Mouse (Mus musculus): ENCODE measurements around the gene Snph. TPM values are rescaled to one million over a fixed set of nuclear protein-coding genes. Genes with fewer than 3 reads are reported as not detected.

The Snph gene
- total RNA-seq (2014; fragmentation: Nextera tagmentation) = not detected in 2 replicates
- total RNA-seq (2017) = 0.06 and 0.82 TPM in 2 replicates
- not detected in 2 replicates for polyA plus RNA-seq (2012)

DNA sequence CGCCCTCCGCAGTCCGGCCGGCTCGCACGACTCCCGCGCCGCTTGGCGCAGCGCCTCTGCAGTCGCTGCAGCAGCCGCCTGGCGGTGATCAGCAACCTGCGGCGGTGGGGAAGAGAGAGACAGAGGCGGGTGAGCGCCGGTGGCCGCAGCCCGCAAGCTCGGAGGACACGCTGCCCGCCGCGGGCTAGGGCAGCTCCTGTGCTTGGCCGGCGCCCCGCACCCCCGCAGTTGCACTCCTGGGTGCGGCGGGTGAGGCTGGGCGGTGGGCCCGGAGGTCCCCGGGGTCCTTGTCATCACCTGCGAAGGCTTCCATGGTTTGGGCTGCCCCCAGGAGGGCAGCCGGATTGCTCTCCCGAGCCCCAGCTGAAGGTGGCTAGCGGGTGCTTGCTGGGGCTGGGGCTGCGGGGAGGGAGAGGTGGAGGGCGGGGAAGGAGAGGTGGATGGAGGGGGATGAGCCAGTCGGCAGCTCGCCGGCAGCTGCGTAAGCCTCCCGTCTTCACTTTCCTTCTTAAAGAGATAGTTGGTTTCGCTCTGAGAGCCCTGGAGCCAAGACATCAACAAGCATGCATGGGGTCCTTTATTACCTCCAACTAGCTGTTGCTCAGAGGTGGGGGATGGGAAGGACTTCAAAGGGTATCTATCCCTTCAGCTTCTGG lies at the start of gene Snph:
TSS of gene Snph (minus strand) at position 435 of the 656 bp plus-strand sequence.
- DNase-seq (ENCODE audit: low spot score) (no peak), ATAC-seq (ENCODE audit: extremely low read depth, insufficient number of reproducible peaks, low FRiP score, poor library complexity, severe bottlenecking) (no peak)
- Histone ChIP-seq H3K27me3 (ENCODE audit: insufficient read depth, low read length) (peaks cover 33% of the 10 kb centered on the region), H3K36me3 (replicated peaks) (no peaks in the 10 kb centered on the region), H3K9me3 (replicated peaks) (no peaks in the 10 kb centered on the region), H3K4me1 (ENCODE audit: insufficient read depth, low read depth, low read length) (no peaks in the 10 kb centered on the region), H3K4me3 (ENCODE audit: low read depth, low read length) (no peak within 1 kb of the TSS)
- no peak for TF ChIP-seq GATA1 (IDR thresholded peaks at IDR 0.05; ENCODE audit: borderline replicate concordance, low read length)

DNA sequence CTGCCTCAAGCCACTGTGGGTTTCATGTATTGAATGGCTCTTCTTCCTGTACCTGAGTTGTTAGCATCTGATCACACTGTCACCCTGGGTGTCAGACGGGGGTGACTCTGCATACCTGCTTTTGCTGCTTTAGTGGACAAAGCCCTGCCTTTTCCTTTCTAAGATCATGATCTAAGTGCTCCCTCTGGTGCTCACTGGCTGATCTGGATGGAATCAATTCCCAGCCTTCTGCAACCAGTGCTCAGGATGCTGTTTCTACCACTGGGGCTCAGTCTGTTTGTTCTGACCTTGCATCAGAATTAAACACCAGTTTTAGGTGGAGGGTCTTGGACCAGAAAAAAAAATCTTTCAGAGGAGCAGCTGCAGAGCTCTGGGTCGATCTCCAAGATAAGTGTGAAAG lies 43.8 kb upstream of the Snph start:
- no peaks in the 10 kb centered on the region for H3K36me3 ChIP-seq (replicated peaks)
- no peaks in the 10 kb centered on the region for H3K4me1 ChIP-seq (ENCODE audit: insufficient read depth, low read depth, low read length)
- ATAC-seq (ENCODE audit: extremely low read depth, insufficient number of reproducible peaks, low FRiP score, poor library complexity, severe bottlenecking) (no peak), DNase-seq (ENCODE audit: low spot score) (no peak)
- H3K9me3 ChIP-seq (replicated peaks) = no peaks in the 10 kb centered on the region
- peaks cover 4% of the 10 kb centered on the region for H3K27me3 ChIP-seq (ENCODE audit: insufficient read depth, low read length)
- no peak overlapping the region for H3K4me3 ChIP-seq (ENCODE audit: low read depth, low read length)
- no peak for TF ChIP-seq GATA2 (IDR thresholded peaks at IDR 0.05; ENCODE audit: borderline replicate concordance, low read depth, low read length)
- no peak for TF ChIP-seq CTCF (IDR thresholded peaks at IDR 0.05; ENCODE audit: low read depth, low read length)
- TF ChIP-seq GATA1 (IDR thresholded peaks at IDR 0.05; ENCODE audit: borderline replicate concordance, low read length) = no peak
- no peak for TF ChIP-seq TAL1 (conservative IDR thresholded peaks at IDR 0.05; ENCODE audit: low read depth, low read length)
- TF ChIP-seq POLR2AphosphoS5 (IDR thresholded peaks at IDR 0.05; ENCODE audit: insufficient replicate concordance, low read depth, low read length) = no peak

DNA sequence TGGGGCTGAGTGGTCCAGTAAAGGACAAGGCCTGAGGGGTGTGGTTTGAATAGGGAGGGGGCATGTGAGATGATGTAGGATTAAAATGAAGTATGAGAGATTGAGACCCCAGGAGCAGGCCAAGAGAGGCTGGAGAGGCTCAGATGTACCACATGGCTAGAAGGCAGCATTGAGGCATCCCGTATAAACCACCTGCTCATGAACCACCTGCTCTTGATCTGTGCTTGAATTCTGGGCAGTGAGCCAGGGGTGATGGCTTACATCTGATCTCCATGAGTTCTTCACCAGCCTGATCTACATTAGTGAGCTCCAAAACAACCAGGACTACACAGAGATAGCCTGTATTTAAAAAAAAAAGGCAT lies 38.6 kb upstream of the Snph start:
- no peaks in the 10 kb centered on the region; the same call in 1 of the 2 replicates for H3K9me3 ChIP-seq (replicated peaks)
- DNase-seq (ENCODE audit: low spot score) = no peak
- H3K36me3 ChIP-seq (replicated peaks) = no peaks in the 10 kb centered on the region
- no peak for ATAC-seq (ENCODE audit: extremely low read depth, insufficient number of reproducible peaks, low FRiP score, poor library complexity, severe bottlenecking)
- no peak overlapping the region for H3K4me3 ChIP-seq (ENCODE audit: low read depth, low read length)
- H3K4me1 ChIP-seq (ENCODE audit: insufficient read depth, low read depth, low read length) = no peaks in the 10 kb centered on the region; the same call in 1 of the 2 replicates
- TF ChIP-seq CTCF (IDR thresholded peaks at IDR 0.05; ENCODE audit: low read depth, low read length) (no peak), TAL1 (conservative IDR thresholded peaks at IDR 0.05; ENCODE audit: low read depth, low read length) (no peak), POLR2AphosphoS5 (IDR thresholded peaks at IDR 0.05; ENCODE audit: insufficient replicate concordance, low read depth, low read length) (no peak), GATA2 (IDR thresholded peaks at IDR 0.05; ENCODE audit: borderline replicate concordance, low read depth, low read length) (no peak), GATA1 (IDR thresholded peaks at IDR 0.05; ENCODE audit: borderline replicate concordance, low read length) (no peak)
- peaks cover 3% of the 10 kb centered on the region; the same call in 1 of the 2 replicates for H3K27me3 ChIP-seq (ENCODE audit: insufficient read depth, low read length)

DNA sequence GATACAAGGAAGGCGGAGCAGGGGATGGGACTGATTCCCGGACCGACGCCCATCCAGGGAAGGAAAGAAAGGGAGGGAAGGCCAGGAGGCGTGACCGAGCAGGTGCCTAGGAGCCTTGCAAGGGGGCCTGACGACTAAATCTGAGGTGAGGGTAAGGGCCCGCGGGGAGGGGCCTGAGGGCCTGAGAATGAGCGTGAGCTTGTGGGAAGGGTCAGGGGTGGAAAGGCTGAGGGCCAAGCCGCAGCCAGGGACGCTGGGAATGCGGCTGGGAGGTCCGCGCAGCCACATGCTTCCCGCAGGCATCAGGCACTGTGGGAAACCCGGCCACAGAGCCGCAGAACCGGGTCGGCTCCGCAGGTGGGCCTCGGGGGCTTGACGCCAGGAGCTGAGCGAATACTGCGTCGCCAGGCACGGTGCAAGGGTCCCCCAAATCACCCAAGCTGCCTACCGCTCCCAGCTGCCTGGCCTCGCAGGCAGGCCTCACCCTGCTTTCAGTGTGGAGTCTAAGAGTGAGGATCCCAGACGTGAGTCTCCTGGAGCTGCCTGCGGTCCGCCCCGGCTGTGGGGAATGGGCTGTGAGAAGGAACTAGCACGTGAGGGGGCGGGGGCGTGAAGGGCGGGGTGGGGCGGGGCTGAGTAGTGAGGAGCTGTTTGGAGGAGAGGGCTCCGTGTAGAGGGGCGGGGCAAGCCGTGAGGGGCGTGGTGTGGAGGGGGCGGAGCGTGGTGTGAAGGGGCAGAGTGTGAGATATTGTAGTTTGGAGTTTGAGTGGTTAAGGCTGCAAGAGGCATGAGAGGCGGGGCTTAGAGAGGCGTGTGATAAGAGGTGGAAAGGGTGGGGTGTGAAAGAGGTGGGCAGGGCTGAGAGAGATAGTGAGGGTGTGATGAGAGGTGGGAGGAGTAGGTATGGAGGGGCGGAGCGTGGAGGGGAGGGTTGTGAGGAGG lies 37.9 kb upstream of the Snph start:
- ATAC-seq (ENCODE audit: extremely low read depth, insufficient number of reproducible peaks, low FRiP score, poor library complexity, severe bottlenecking) (0 out of 2 replicates have a peak, but pooled peaks have one; percentile 22), DNase-seq (ENCODE audit: low spot score) (no peak)
- H3K27me3 ChIP-seq (ENCODE audit: insufficient read depth, low read length) = peaks cover 3% of the 10 kb centered on the region; the same call in 1 of the 2 replicates
- H3K36me3 ChIP-seq (replicated peaks) = no peaks in the 10 kb centered on the region
- no peaks in the 10 kb centered on the region; the same call in 1 of the 2 replicates for H3K9me3 ChIP-seq (replicated peaks)
- no peak overlapping the region for H3K4me3 ChIP-seq (ENCODE audit: low read depth, low read length)
- TF ChIP-seq TAL1 (conservative IDR thresholded peaks at IDR 0.05; ENCODE audit: low read depth, low read length) (no peak), GATA2 (IDR thresholded peaks at IDR 0.05; ENCODE audit: borderline replicate concordance, low read depth, low read length) (no peak), GATA1 (IDR thresholded peaks at IDR 0.05; ENCODE audit: borderline replicate concordance, low read length) (no peak), CTCF (IDR thresholded peaks at IDR 0.05; ENCODE audit: low read depth, low read length) (no peak), POLR2AphosphoS5 (IDR thresholded peaks at IDR 0.05; ENCODE audit: insufficient replicate concordance, low read depth, low read length) (no peak)
- no peaks in the 10 kb centered on the region; the same call in 1 of the 2 replicates for H3K4me1 ChIP-seq (ENCODE audit: insufficient read depth, low read depth, low read length)

DNA sequence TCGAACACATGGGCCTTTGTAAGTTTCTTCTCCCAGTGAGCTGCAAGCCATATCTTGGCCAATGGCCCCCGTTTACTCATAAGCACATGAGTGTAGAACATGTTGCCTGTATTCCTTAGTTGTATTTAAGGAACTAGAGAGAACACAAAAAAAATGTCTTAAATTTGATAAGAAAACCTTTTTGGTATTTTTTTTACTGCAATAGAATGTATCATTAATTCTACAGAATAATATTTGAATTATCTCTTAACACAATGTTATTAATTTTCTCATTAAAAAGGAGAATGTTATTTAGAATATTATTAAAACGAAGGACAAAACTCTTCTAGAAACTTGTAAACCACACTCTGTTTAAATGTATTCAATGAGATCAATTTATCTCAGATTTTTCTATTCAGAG lies 36.0 kb upstream of the Snph start, which contains the start of gene Rad21l:
TSS of gene Rad21l (minus strand) at position 101 of the 400 bp plus-strand sequence.
- DNase-seq (ENCODE audit: low spot score) = no peak
- no peak for ATAC-seq (ENCODE audit: extremely low read depth, insufficient number of reproducible peaks, low FRiP score, poor library complexity, severe bottlenecking)
- no peaks in the 10 kb centered on the region; the same call in 1 of the 2 replicates for H3K9me3 ChIP-seq (replicated peaks)
- no peaks in the 10 kb centered on the region for H3K36me3 ChIP-seq (replicated peaks)
- TF ChIP-seq GATA2 (IDR thresholded peaks at IDR 0.05; ENCODE audit: borderline replicate concordance, low read depth, low read length) = no peak
- TF ChIP-seq GATA1 (IDR thresholded peaks at IDR 0.05; ENCODE audit: borderline replicate concordance, low read length) = no peak
- no peak for TF ChIP-seq CTCF (IDR thresholded peaks at IDR 0.05; ENCODE audit: low read depth, low read length)
- no peak for TF ChIP-seq POLR2AphosphoS5 (IDR thresholded peaks at IDR 0.05; ENCODE audit: insufficient replicate concordance, low read depth, low read length)
- no peak for TF ChIP-seq TAL1 (conservative IDR thresholded peaks at IDR 0.05; ENCODE audit: low read depth, low read length)
- H3K27me3 ChIP-seq (ENCODE audit: insufficient read depth, low read length) = peaks cover 3% of the 10 kb centered on the region; the same call in 1 of the 2 replicates
- no peaks in the 10 kb centered on the region; the same call in 1 of the 2 replicates for H3K4me1 ChIP-seq (ENCODE audit: insufficient read depth, low read depth, low read length)
- H3K4me3 ChIP-seq (ENCODE audit: low read depth, low read length) = no peak within 1 kb of the TSS

DNA sequence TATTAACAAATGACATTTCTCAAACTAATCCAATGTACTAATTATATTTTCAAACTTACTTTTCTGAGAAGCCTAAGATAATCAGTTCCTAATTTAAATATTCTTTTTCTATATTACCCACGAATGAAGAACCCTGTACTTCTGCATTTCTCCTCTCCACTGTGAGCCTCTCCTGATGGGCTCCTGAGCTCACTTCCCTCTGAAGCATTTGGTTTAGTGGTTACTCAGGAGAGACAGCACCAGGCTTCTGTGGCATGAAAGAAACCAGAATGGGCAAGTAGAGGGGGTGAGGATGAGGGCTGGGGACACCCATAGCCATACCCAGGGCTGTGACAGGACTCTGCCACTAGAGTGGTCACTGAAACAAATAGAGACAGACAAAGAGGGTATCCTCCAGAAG lies 19.7 kb upstream of the Snph start:
- Histone ChIP-seq H3K27me3 (ENCODE audit: insufficient read depth, low read length) (0 out of 2 replicates have a peak, but pooled peaks cover 2% of the 10 kb centered on the region), H3K4me1 (ENCODE audit: insufficient read depth, low read depth, low read length) (no peaks in the 10 kb centered on the region), H3K4me3 (ENCODE audit: low read depth, low read length) (no peak overlapping the region), H3K36me3 (replicated peaks) (no peaks in the 10 kb centered on the region), H3K9me3 (replicated peaks) (no peaks in the 10 kb centered on the region)
- DNase-seq (ENCODE audit: low spot score) (no peak), ATAC-seq (ENCODE audit: extremely low read depth, insufficient number of reproducible peaks, low FRiP score, poor library complexity, severe bottlenecking) (no peak)
- TF ChIP-seq CTCF (IDR thresholded peaks at IDR 0.05; ENCODE audit: low read depth, low read length) = no peak
- TF ChIP-seq GATA2 (IDR thresholded peaks at IDR 0.05; ENCODE audit: borderline replicate concordance, low read depth, low read length) = no peak
- TF ChIP-seq TAL1 (conservative IDR thresholded peaks at IDR 0.05; ENCODE audit: low read depth, low read length) = no peak
- no peak for TF ChIP-seq GATA1 (IDR thresholded peaks at IDR 0.05; ENCODE audit: borderline replicate concordance, low read length)
- TF ChIP-seq POLR2AphosphoS5 (IDR thresholded peaks at IDR 0.05; ENCODE audit: insufficient replicate concordance, low read depth, low read length) = no peak

Measured in G1E (cell line).